Comparison of ENCODE assay signal across 8 mouse cellular contexts in genomic region chr3:121261939-121262520, GRCm38 (mm10). TPM values are rescaled to one million over a fixed set of nuclear protein-coding genes. Genes with fewer than 3 reads are reported as not detected.
DNase-seq lines count a peak whose midpoint lies in the region; ATAC-seq lines count a peak whose summit lies in the region.

No protein-coding gene starts in this region.

- H3K27me3 ChIP-seq in heart, embryonic 11.5 days (ENCODE audit: control insufficient read depth, insufficient read depth, low read length) = peaks cover 35% of the 10 kb centered on the region
- peaks cover 33% of the 10 kb centered on the region for H3K27me3 ChIP-seq in heart, embryonic 16.5 days (ENCODE audit: control insufficient read depth, insufficient read depth, low read length)
- H3K27me3 ChIP-seq in midbrain, embryonic 11.5 days (ENCODE audit: control insufficient read depth, insufficient read depth, low read length) = peaks cover 38% of the 10 kb centered on the region

- H3K4me1 ChIP-seq in heart, embryonic 11.5 days (ENCODE audit: control insufficient read depth, insufficient read depth, low read length) = peaks cover 2% of the 10 kb centered on the region; the same call in 1 of the 2 replicates
- peaks cover 5% of the 10 kb centered on the region; the same call in 1 of the 2 replicates for H3K4me1 ChIP-seq in heart, embryonic 16.5 days (ENCODE audit: control insufficient read depth, insufficient read depth, low read length)
- peaks cover 6% of the 10 kb centered on the region for H3K4me1 ChIP-seq in midbrain, embryonic 11.5 days (ENCODE audit: control insufficient read depth, insufficient read depth, low read length)

- H3K27ac ChIP-seq in heart, embryonic 11.5 days (ENCODE audit: low read depth, low read length) = no peak overlapping the region
- no peak overlapping the region for H3K27ac ChIP-seq in heart, embryonic 16.5 days (ENCODE audit: low read length)
- H3K27ac ChIP-seq in midbrain, embryonic 11.5 days (ENCODE audit: low read depth, low read length) = no peak overlapping the region

- H3K36me3 ChIP-seq in heart, embryonic 11.5 days (ENCODE audit: control insufficient read depth, insufficient read depth, low read length) = no peaks in the 10 kb centered on the region
- H3K36me3 ChIP-seq in heart, embryonic 16.5 days (ENCODE audit: control insufficient read depth, insufficient read depth) = no peaks in the 10 kb centered on the region
- no peaks in the 10 kb centered on the region for H3K36me3 ChIP-seq in midbrain, embryonic 11.5 days (ENCODE audit: control insufficient read depth, insufficient read depth, low read length)

- DNase-seq in heart, postnatal 25 days (ENCODE audit: low spot score) = no peak
- peak; percentile 13 for DNase-seq in MN1 (ENCODE audit: low spot score)
- no peak for DNase-seq in midbrain, embryonic 11.5 days (ENCODE audit: low spot score, missing footprints)
- no peak for DNase-seq in left cerebral cortex, postnatal 4 days
- DNase-seq in urinary bladder, adult 2 months (ENCODE audit: low spot score) = no peak
- DNase-seq in spleen, adult 18-20 months = no peak

- ATAC-seq in heart, embryonic 11.5 days (replicated peaks; ENCODE audit: insufficient number of reproducible peaks, low FRiP score, low TSS enrichment) = no peak
- ATAC-seq in heart, embryonic 16.5 days (replicated peaks; ENCODE audit: extremely low read depth, insufficient read depth, low FRiP score) = no peak
- ATAC-seq in midbrain, embryonic 11.5 days (ENCODE audit: low FRiP score) = no peak

- WGBS in heart, embryonic 11.5 days (ENCODE audit: insufficient replicate concordance) = 7% methylated on average over 21 of the region's 21 CpGs
- WGBS in heart, embryonic 16.5 days = 10% methylated on average over 21 of the region's 21 CpGs
- WGBS in midbrain, embryonic 11.5 days = 9% methylated on average over 21 of the region's 21 CpGs

- H3K9ac ChIP-seq in heart, embryonic 11.5 days (ENCODE audit: low read depth, low read length) = peak overlapping the region; percentile 79
- peak overlapping the region; percentile 62 for H3K9ac ChIP-seq in heart, embryonic 16.5 days (ENCODE audit: low read length)
- peak overlapping the region; percentile 79 for H3K9ac ChIP-seq in midbrain, embryonic 11.5 days (ENCODE audit: low read length)

- peak overlapping the region; percentile 82 for H3K4me3 ChIP-seq in heart, embryonic 11.5 days (ENCODE audit: low read depth, low read length)
- H3K4me3 ChIP-seq in heart, embryonic 16.5 days (ENCODE audit: low read length) = peak overlapping the region; percentile 65
- H3K4me3 ChIP-seq in midbrain, embryonic 11.5 days (ENCODE audit: low read depth, low read length) = peak overlapping the region; percentile 74

- intact Hi-C loops in heart, postnatal 25 days (cut with DNase I) = no loop called here
- intact Hi-C loops in left cerebral cortex, postnatal 4 days (cut with DNase I) = no loop called here

- no peaks in the 10 kb centered on the region for H3K9me3 ChIP-seq in heart, embryonic 11.5 days (replicated peaks; ENCODE audit: control insufficient read depth, low read length)
- H3K9me3 ChIP-seq in heart, embryonic 16.5 days (replicated peaks; ENCODE audit: control insufficient read depth, low read length) = no peaks in the 10 kb centered on the region
- no peaks in the 10 kb centered on the region for H3K9me3 ChIP-seq in midbrain, embryonic 11.5 days (ENCODE audit: control insufficient read depth, low read length)

- peak overlapping the region; percentile 100 for H3K4me2 ChIP-seq in heart, embryonic 11.5 days
- H3K4me2 ChIP-seq in heart, embryonic 16.5 days (ENCODE audit: low read depth, low read length) = peak overlapping the region; percentile 99
- peak overlapping the region; percentile 99 for H3K4me2 ChIP-seq in midbrain, embryonic 11.5 days

RNA-seq across cellular contexts. Expression of gene Tmem56, which starts 20.9 kb away (rescaled TPM):
- 1.8 and 2.5 TPM in 2 replicates for polyA plus RNA-seq in heart, embryonic 11.5 days (2014; fragmentation: Nextera tagmentation; extraction: Ambion mirVana)
- total RNA-seq in heart, postnatal 25 days (2021) = 1 to 10 TPM in 1 of 2 experiments, under 1 TPM in 1; 0.57 to 1.4 TPM
- polyA plus RNA-seq in heart, embryonic 16.5 days (2015; fragmentation: Nextera tagmentation; extraction: Ambion mirVana) = 0.45 and 0.66 TPM in 2 replicates
- 1.2 and 1.5 TPM in 2 replicates for polyA plus RNA-seq in midbrain, embryonic 11.5 days (2014; fragmentation: Nextera tagmentation; extraction: Ambion mirVana)
- total RNA-seq in left cerebral cortex, postnatal 4 days (2021) = 10 to 100 TPM; 17.2 to 19.2 TPM
- 6.8 and 8.6 TPM in 2 replicates for polyA plus RNA-seq in urinary bladder, adult 2 months (2012; rRNA removed)

RNA-seq across cellular contexts. Expression of gene Alg14, which starts 29.5 kb away (rescaled TPM):
- polyA plus RNA-seq in heart, embryonic 11.5 days (2014; fragmentation: Nextera tagmentation; extraction: Ambion mirVana) = 38.2 and 42.2 TPM in 2 replicates
- total RNA-seq in heart, postnatal 25 days (2021) = 10 to 100 TPM in 1 of 2 experiments, 1 to 10 TPM in 1; 9.9 to 15.9 TPM
- 37.9 and 39.8 TPM in 2 replicates for polyA plus RNA-seq in heart, embryonic 16.5 days (2015; fragmentation: Nextera tagmentation; extraction: Ambion mirVana)
- 37.6 and 38.0 TPM in 2 replicates for polyA plus RNA-seq in midbrain, embryonic 11.5 days (2014; fragmentation: Nextera tagmentation; extraction: Ambion mirVana)
- 10 to 100 TPM; 17.9 to 22.0 TPM for total RNA-seq in left cerebral cortex, postnatal 4 days (2021)
- 25.0 TPM in 2 replicates for polyA plus RNA-seq in urinary bladder, adult 2 months (2012; rRNA removed)
